Mouse (Mus musculus) adrenal gland, postnatal 4 days (tissue): ENCODE results near the gene Rhbdf2. TPM values are rescaled to one million over a fixed set of nuclear protein-coding genes. Genes with fewer than 3 reads are reported as not detected.
A peak's percentile ranks its signal among the peaks of the same experiment; 100 is the strongest.

Experiments
- DNase-seq, 2 experiments: peaks; one replicate each; pipeline ENCODE4 v3.0.0; 2021 to 2022; ENCODE audit warnings: low spot score in 2 of 2, mixed read lengths in 2 of 2
- total RNA-seq, 2 experiments: library from RNA; stranded (reverse); gene quantifications; 2 replicates each; pipeline ENCODE4 v1.2.3; 2021

Gene Rhbdf2
- total RNA-seq, 2 experiments from 2014 or later: 18.0 TPM

- no peak for DNase-seq
Observed at GRCm38 (mm10) chr11:116660181-116660580, 33.4 kb upstream of the Rhbdf2 start.

DNA sequence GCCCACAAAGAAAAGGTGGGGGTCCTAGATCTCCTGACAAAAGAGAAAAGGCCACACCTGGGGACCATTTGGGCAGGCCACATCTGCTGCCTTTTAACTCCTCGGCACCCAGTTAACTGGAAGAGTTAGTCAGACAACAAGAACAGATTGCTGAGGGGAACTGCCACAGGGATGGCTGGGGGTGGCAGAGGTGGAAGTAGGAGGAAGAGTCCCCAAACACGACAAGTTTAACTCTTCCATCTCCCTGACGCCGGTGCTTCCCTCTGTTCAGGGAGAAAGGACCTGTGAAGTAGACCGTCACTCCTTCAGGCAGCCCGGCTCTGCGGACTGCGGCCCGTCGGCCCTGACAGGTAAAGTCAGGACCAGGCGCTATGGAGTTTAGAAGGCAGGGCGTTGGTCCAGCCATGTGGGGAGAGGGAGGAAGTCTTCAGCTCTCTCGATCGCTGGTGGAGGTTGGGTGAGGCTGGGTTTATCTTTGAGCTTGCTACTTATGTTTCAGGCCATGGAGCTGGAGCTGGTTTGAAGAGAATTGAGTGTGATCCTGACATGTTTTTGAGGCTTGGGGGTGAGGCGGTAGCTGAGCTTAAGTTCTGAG is 32.3 kb upstream of the Rhbdf2 start:
- DNase-seq: no peak

DNA sequence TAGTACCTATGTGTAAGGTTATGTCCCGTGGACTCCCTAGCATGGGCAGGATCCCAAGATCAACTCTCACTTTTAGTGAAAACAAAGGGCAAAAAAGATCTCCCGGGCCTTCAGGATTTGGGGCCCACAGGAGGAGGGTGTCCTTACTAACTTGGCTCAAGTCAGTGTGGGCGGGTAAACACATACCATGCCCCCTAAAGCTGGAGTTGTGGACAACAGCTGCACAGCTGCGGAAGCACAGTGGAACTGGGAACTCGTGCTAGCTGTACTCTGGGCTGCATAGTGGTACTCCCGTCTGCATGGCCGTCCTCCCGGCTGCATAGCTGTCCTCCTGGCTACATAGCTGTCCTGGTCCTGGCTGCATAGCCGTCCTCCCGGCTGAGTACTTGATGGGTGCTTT is 31.4 kb upstream of the Rhbdf2 start:
- DNase-seq: no peak

GRCm38 (mm10) chr11:116657311-116658223 is 30.7 kb upstream of the Rhbdf2 start:
- peak; percentile 76 to 77 for DNase-seq

GRCm38 (mm10) chr11:116656348-116657191 is 29.8 kb upstream of the Rhbdf2 start:
- DNase-seq: no peak

GRCm38 (mm10) chr11:116654255-116654821 is 27.5 kb upstream of the Rhbdf2 start, which contains the start of gene Cygb:
Cygb (minus strand) TSS chr11:116654313.
- DNase-seq: no peak

- no peak for DNase-seq
Observed at GRCm38 (mm10) chr11:116653709-116654221, 26.9 kb upstream of the Rhbdf2 start.

DNA sequence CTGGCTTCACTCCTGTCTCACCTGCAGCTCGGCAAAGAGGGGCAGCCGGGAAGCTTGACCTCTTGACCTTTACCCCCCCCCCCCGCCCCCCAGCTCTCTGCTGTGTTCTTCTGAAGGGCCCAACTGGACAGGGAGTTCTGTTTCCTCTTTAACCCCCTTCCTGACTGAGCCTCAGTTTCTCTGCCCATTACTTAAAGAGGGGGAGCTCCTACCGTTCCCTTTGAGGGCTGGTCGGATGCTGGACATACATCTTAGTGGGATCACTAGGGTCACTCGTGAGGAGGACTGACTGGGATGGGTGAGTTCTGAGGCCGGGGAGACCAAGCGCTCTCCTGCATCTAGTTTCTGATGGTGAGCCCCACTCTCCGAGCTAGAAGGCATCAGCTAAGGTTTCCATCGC is 26.4 kb upstream of the Rhbdf2 start, which contains the start of gene Prcd:
TSS of gene Prcd (plus strand) at position 301 of the 400 bp plus-strand sequence.
- DNase-seq: no peak

DNA sequence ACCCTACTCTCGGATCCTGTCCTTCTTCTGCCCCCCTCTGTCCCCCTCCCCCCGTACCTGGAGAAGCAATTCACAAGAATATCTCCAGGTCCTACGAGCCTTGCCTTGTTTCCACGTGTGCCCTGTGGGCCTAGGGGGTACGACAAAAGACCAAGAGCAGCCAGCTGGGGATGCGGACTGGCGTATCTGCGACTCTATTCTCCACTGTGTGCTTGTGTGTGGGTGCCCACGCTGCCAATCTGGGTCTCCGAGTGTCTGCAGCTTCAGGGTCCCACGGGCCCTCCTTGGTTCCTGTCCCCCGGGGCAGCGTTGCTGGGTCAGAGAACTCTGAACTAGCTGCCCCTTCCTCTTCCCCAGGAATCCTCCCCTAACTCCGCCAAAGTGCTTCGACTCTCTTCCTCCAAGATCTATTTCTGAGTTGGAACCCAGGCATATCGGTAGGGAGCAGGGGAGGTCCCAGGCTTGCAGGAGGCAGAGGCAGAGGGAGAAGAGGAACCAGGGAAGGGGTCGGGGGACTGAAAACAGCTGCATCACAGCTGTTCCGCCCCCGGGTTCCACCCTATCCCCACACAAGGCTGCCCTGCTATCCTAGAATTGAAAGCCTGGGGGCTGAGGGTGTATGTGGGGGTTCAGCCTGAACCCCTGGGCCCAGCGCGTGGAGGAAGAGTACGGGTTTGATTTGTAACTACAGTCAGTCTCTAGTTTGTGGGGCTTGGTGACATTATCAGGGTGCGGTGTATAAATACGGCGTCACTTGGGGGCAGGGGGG is 25.7 kb upstream of the Rhbdf2 start:
- DNase-seq: no peak

DNA sequence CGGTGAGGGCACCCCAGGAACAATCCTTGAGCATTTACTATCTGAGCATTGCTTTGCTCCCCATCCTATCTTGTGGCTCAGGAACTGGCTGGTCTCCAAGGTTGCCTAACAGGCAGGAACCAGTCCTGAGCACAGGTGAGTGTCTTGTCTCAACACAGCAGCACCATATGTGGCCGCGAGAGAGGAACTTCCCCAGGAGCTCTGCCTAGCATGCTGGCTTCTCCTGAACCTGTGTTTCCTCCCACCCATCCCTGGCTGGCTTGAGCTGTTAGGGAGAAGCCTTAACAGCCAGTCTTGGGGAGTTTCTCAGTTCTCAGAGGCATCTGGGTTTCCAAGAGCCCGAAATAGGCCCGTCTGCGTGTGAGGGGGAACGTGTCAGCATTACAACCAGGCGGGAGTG is 24.5 kb upstream of the Rhbdf2 start:
- no peak for DNase-seq

GRCm38 (mm10) chr11:116650811-116651210 is 24.0 kb upstream of the Rhbdf2 start:
- DNase-seq: no peak

DNA sequence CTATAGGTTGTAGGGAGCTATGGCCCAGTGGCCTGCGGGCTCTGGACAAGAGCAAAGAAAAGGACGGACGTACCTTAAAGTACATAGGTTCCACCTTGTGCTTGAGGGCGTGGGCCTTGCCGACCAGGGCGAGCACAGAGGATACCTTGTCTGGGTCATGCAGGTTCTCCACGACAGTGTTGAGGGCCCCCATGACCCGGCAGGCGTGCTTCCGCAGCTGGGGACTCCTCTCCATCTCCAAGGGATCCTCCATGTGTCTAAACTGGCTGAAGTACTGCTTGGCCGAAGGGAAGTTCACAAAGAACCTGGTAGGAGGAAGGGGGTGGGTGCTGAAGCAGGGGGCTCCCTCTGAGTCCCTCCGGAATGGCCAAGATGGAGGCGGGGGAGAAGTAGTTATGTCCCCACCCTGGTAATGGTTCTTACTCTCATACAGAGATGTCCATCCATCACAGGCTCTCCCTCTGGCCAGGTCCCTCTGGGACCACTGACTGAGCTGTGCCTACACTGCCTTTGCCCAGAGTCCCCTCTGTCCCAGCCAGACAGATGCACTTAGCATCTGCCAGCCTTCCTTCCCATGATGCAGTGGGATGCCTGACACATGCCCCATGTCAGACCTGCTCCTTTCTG is 23.0 kb upstream of the Rhbdf2 start:
- no peak for DNase-seq

- DNase-seq: no peak
Observed at GRCm38 (mm10) chr11:116648976-116649375, 22.2 kb upstream of the Rhbdf2 start.

DNA sequence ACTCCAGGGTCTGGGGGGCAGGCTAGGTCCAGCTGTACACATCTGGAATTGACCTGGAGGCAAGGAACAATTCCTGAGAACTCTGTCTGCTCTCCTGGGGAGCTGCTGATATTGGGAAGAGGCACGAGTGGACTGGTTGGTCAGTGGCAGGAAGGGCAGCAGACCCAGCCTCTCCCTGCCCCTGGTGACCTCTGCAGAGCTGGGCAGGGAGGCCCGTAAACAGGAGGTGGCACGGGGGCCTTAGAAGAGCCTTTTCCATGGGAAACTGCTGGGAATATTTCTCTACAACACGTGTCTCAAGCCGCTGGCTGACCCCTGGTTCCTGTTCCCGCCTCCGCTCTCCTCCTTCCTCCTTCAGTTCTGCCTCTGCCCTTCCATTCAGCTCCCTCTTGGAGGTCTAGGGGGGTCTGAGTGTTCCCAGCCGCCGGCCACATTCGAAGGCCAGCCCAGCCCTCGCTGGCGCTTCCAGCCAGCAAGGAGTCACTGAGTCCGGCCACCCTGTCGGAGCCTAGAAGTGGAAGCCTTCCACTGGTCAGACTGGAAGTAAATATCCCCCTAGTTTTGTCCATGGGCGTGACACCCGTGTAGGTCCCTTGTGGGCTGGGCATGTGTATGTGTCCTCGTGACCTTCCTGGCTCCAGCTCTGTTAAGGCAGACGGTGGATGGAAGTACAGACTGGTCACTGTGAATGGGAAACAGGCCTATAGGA is 21.5 kb upstream of the Rhbdf2 start:
- DNase-seq: peak in 1 of 2 experiments; percentile 3

- DNase-seq: peak in 1 of 2 experiments; percentile 2
Observed at GRCm38 (mm10) chr11:116647340-116647991, 20.6 kb upstream of the Rhbdf2 start.

- DNase-seq: no peak
Observed at GRCm38 (mm10) chr11:116646771-116647170, 20.0 kb upstream of the Rhbdf2 start.

GRCm38 (mm10) chr11:116646136-116646535 is 19.3 kb upstream of the Rhbdf2 start:
- DNase-seq: peak in 1 of 2 experiments; percentile 3

DNA sequence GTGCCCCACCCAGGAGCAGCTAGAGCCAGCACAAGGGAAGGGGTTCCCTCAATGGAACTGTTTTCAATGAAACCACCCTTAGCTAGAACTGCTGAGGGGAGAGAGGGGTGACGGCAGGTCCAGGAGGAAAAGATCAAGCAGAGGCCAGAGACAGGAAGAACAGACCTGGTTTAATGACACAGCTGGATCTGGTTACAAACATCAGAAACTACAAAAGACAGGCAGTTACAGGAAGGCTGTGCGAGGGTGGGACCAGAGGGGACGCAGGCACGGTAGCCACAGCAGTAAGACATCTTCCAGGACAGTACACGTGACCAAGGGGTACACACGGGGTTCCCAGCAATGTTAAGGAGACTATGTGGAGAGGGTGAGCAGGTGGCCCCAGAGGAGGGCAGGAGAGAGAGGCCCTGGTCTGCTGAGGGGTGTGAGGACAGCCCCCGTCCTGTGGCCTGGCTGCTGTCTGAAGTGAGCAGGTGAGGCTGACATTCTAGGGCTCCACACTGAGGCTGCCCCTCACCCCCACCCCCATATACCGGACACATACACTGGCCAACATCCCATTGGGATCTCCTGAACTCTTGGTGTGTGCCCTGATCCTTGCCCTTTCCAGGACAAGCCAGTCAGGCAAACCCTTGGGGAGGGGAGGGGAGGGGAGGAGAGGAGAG is 18.8 kb upstream of the Rhbdf2 start:
- no peak for DNase-seq
